Mouse (Mus musculus) testis, adult 2 months (tissue): Measurements from ENCODE around the gene Anapc15.

ENCODE experiments used
- CTCF ChIP-seq: fragments of 200-500 bp; IDR thresholded peaks from 2 replicates; pipeline ENCODE4 v1.5.1; 2012; ENCODE audit warnings: low read depth, mild to moderate bottlenecking, inconsistent platforms, low read length, moderate library complexity; ENCODE audit not compliant: control insufficient read depth, insufficient read depth, insufficient replicate concordance
- POLR2A ChIP-seq: fragments of 200-500 bp; IDR thresholded peaks from 2 replicates; pipeline ENCODE4 v1.6.1; 2012; ENCODE audit warnings: low read depth, mild to moderate bottlenecking, inconsistent platforms, low read length, moderate library complexity; ENCODE audit not compliant: control insufficient read depth

DNA sequence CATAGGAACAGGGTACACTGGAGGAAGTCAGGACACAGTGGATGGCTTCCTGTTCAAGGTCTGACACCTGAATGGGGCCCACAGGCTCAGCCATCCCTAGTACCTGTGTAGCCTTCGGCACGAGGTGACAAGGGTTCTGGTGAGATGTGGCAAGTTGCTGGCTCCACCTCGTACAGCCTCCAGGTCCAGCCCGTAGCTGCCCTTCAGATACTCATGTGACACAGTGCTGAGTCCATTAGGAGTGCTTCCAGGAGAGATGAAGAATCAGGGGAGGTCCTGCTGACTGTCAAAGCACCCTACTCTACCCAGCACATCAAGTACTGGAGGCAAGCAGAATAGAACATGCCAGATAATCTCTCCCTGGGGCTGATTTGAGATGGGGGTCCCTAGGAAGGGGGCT is 31.1 kb upstream of the Anapc15 start:
- no peak for TF ChIP-seq CTCF
- TF ChIP-seq POLR2A = no peak
